In genomic region chr3:97239316-97239715, GRCm38 (mm10) we compare ENCODE assay signal across 24 mouse cellular contexts.
"Had no signal": no experiment of that assay in that cellular context is flagged by ENCODE, and none has a peak within 500 bp of the region (broad histone marks: within the 10 kb centered on the region; RNA-seq: fewer than 3 reads in every experiment).

No protein-coding gene starts in this region.

- H3K27ac ChIP-seq: gastrocnemius, adult 2 months; heart, adult 2 months; heart, embryonic 10.5 days; hindbrain, embryonic 10.5 days; hindbrain, embryonic 12.5 days; hindbrain, embryonic 14.5 days; intestine, embryonic 15.5 days; layer of hippocampus, adult 2 months; left cerebral cortex, adult 2 months; liver, embryonic 13.5 days had no signal

- H3K36me3 ChIP-seq: heart, embryonic 10.5 days; heart, embryonic 12.5 days; hindbrain, embryonic 12.5 days; intestine, embryonic 15.5 days; liver, embryonic 13.5 days had no signal

- H3K4me3 ChIP-seq: gastrocnemius, adult 2 months; heart, adult 2 months; heart, embryonic 10.5 days; heart, embryonic 12.5 days; hindbrain, embryonic 10.5 days; hindbrain, embryonic 12.5 days; intestine, embryonic 15.5 days; layer of hippocampus, adult 2 months; left cerebral cortex, adult 2 months; liver, embryonic 13.5 days had no signal

- H3K4me2 ChIP-seq: heart, embryonic 12.5 days; hindbrain, embryonic 12.5 days; hindbrain, embryonic 14.5 days; intestine, embryonic 15.5 days; liver, embryonic 11.5 days; liver, embryonic 13.5 days had no signal

- H3K9me3 ChIP-seq: heart, embryonic 10.5 days; heart, embryonic 12.5 days; hindbrain, embryonic 10.5 days; hindbrain, embryonic 12.5 days; intestine, embryonic 15.5 days; liver, embryonic 13.5 days had no signal

- H3K27me3 ChIP-seq: heart, embryonic 12.5 days; hindbrain, embryonic 12.5 days; intestine, embryonic 15.5 days; liver, embryonic 13.5 days had no signal

- H3K9ac ChIP-seq: heart, embryonic 12.5 days; hindbrain, embryonic 12.5 days; hindbrain, embryonic 14.5 days; intestine, embryonic 15.5 days; liver, embryonic 13.5 days had no signal

- DNase-seq: gastrocnemius, adult 2 months; gastrocnemius, postnatal 10 days; gastrocnemius, postnatal 25 days; heart, adult 2 months; heart, postnatal 10 days; heart, postnatal 4 days; kidney, adult 18-20 months; kidney, adult 8-10 months; kidney, postnatal 10 days; kidney, postnatal 4 days; liver; liver, embryonic 13.5 days had no signal

- H3K4me1 ChIP-seq: intestine, embryonic 15.5 days; liver, embryonic 13.5 days had no signal

- ATAC-seq: hindbrain, embryonic 16.5 days; inflammation-experienced regulatory T-cells, adult 6 months; intestine, embryonic 15.5 days; intestine, postnatal 0 days had no signal
